Mouse (Mus musculus) urinary bladder, postnatal 36 days (tissue): Measurements from ENCODE around the gene Siah2.
A peak's percentile ranks its signal among the peaks of the same experiment; 100 is the strongest.

Source experiments
- DNase-seq, 2 experiments: peaks; one replicate each; pipeline ENCODE4 v3.0.0; 2022; ENCODE audit warnings: low spot score in 2 of 2, mixed read lengths in 1 of 2

Gene Siah2

GRCm38 (mm10) chr3:58691997-58692721, at the start of gene Siah2:
Gene Siah2 (minus strand): TSS chr3:58692400.
- DNase-seq, result peak; percentile 85 to 89

- DNase-seq, result no peak
Observed at GRCm38 (mm10) chr3:58739536-58739935, 47.3 kb upstream of the Siah2 start.

GRCm38 (mm10) chr3:58738346-58739089, 46.3 kb upstream of the Siah2 start:
- no peak for DNase-seq

GRCm38 (mm10) chr3:58731520-58731919, 39.3 kb upstream of the Siah2 start:
- DNase-seq, result no peak

- DNase-seq, result no peak
Observed at GRCm38 (mm10) chr3:58730580-58730979, 38.4 kb upstream of the Siah2 start.

GRCm38 (mm10) chr3:58729549-58729948, 37.3 kb upstream of the Siah2 start:
- no peak for DNase-seq

- DNase-seq, result no peak
Observed at GRCm38 (mm10) chr3:58727601-58728000, 35.4 kb upstream of the Siah2 start.

- DNase-seq, result no peak
Observed at GRCm38 (mm10) chr3:58727012-58727411, 34.8 kb upstream of the Siah2 start.

GRCm38 (mm10) chr3:58726374-58726773, 34.2 kb upstream of the Siah2 start:
- DNase-seq, result no peak

- no peak for DNase-seq
Observed at GRCm38 (mm10) chr3:58724815-58725214, 32.6 kb upstream of the Siah2 start.

- no peak for DNase-seq
Observed at GRCm38 (mm10) chr3:58723656-58724055, 31.5 kb upstream of the Siah2 start.

- DNase-seq, result no peak
Observed at GRCm38 (mm10) chr3:58719461-58720230, 27.4 kb upstream of the Siah2 start.

GRCm38 (mm10) chr3:58716705-58717104, 24.5 kb upstream of the Siah2 start:
- no peak for DNase-seq

- DNase-seq, result no peak
Observed at GRCm38 (mm10) chr3:58714767-58715166, 22.6 kb upstream of the Siah2 start.

- DNase-seq, result no peak
Observed at GRCm38 (mm10) chr3:58714034-58714433, 21.8 kb upstream of the Siah2 start.

- DNase-seq, result no peak
Observed at GRCm38 (mm10) chr3:58713191-58713590, 21.0 kb upstream of the Siah2 start.

GRCm38 (mm10) chr3:58704547-58704946, 12.3 kb upstream of the Siah2 start:
- no peak for DNase-seq

GRCm38 (mm10) chr3:58703748-58704147, 11.5 kb upstream of the Siah2 start:
- DNase-seq, result no peak

- no peak for DNase-seq
Observed at GRCm38 (mm10) chr3:58702329-58702728, 10.1 kb upstream of the Siah2 start.

GRCm38 (mm10) chr3:58701441-58701840, 9.2 kb upstream of the Siah2 start:
- DNase-seq, result no peak

GRCm38 (mm10) chr3:58697926-58698325, 5.7 kb upstream of the Siah2 start:
- no peak for DNase-seq

GRCm38 (mm10) chr3:58696806-58697205, 4.6 kb upstream of the Siah2 start:
- DNase-seq, result no peak
